Mouse (Mus musculus): Measurements from ENCODE around the gene Sp6.

GRCm38 (mm10) chr11:97036141-97036540, 22.9 kb downstream of the Sp6 start:
- TF ChIP-seq CTCF (IDR thresholded peaks at IDR 0.05; ENCODE audit: low read depth, low read length) (no peak), POLR2A (IDR thresholded peaks at IDR 0.05; ENCODE audit: extremely low read depth, insufficient read depth, low read length) (no peak)
